Mouse (Mus musculus) testis, adult 2 months (tissue): ENCODE measurements around the gene Tshb.

Experiments used
- CTCF ChIP-seq: fragments of 200-500 bp; IDR thresholded peaks from 2 replicates; pipeline ENCODE4 v1.5.1; 2012; ENCODE audit warnings: low read depth, mild to moderate bottlenecking, inconsistent platforms, low read length, moderate library complexity; ENCODE audit not compliant: control insufficient read depth, insufficient read depth, insufficient replicate concordance
- POLR2A ChIP-seq: fragments of 200-500 bp; IDR thresholded peaks from 2 replicates; pipeline ENCODE4 v1.6.1; 2012; ENCODE audit warnings: low read depth, mild to moderate bottlenecking, inconsistent platforms, low read length, moderate library complexity; ENCODE audit not compliant: control insufficient read depth

DNA sequence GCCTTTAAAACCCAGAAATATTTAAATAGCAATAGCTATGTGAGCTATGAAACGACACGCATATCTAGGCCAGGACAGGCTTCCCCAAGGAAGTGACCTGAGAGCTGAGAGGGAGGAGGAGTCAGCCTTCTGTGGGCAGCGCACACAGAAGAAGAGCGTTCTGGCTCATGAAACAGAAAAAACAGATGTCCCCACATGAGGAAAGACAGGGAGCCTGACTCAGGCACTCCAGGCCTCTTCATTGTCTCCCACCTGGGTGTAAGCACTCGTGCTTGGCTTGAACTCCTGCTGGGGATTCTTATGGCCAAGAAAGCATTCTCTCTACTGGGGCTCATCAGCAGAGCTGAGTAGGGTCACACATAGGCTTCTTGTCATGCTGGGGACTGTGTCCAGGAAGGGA, 37.9 kb downstream of the Tshb start:
- no peak for TF ChIP-seq CTCF
- TF ChIP-seq POLR2A = no peak
